Mouse (Mus musculus): ENCODE data around the gene Rpusd2. TPM values are rescaled to one million over a fixed set of nuclear protein-coding genes. Genes with fewer than 3 reads are reported as not detected.
"Not testable (repeated sequence)": the region's sequence is repeated elsewhere in the genome, so short reads cannot be mapped to it uniquely, and the experiment has no call there.

Gene Rpusd2
- total RNA-seq (2021): 1 to 10 TPM; 8.0 to 8.4 TPM

GRCm38 (mm10) chr2:119034656-119035396 lies at the start of gene Rpusd2:
Gene Rpusd2, plus strand, starts transcription at chr2:119034790.
- DNase-seq (ENCODE audit: low spot score in 2 of 2): peak; percentile 90 to 94
- intact Hi-C loops (cut with DNase I): loop anchor here (5.0 kb wide), 2 partner anchors 77 to 252 kb away; partner anchors contain the start of genes Rad51 and Vps18

GRCm38 (mm10) chr2:118995490-118995889 lies 39.1 kb upstream of the Rpusd2 start:
- DNase-seq (ENCODE audit: low spot score in 2 of 2): peak; percentile 22 to 38
- intact Hi-C loops (cut with DNase I): no loop called here

- intact Hi-C loops (cut with DNase I): no loop called here
- peak in 1 of 2 experiments; percentile 9 for DNase-seq (ENCODE audit: low spot score in 2 of 2)
These were observed 38.4 kb upstream of the Rpusd2 start for GRCm38 (mm10) chr2:118995919-118996797.

GRCm38 (mm10) chr2:118996798-118997105 lies 37.8 kb upstream of the Rpusd2 start:
- intact Hi-C loops (cut with DNase I): no loop called here
- DNase-seq (ENCODE audit: low spot score in 2 of 2): no peak

- intact Hi-C loops (cut with DNase I): no loop called here
- no peak for DNase-seq (ENCODE audit: low spot score in 2 of 2)
These were observed 36.3 kb upstream of the Rpusd2 start for GRCm38 (mm10) chr2:118998115-118998866.

- no peak for DNase-seq (ENCODE audit: low spot score in 2 of 2)
These were observed 35.5 kb upstream of the Rpusd2 start for GRCm38 (mm10) chr2:118999025-118999639.

GRCm38 (mm10) chr2:119006886-119007285 lies 27.7 kb upstream of the Rpusd2 start:
- DNase-seq (ENCODE audit: low spot score in 2 of 2): no peak
- intact Hi-C loops (cut with DNase I): no loop called here

More at GRCm38 (mm10) chr2:118999025-118999639, 35.5 kb upstream of the Rpusd2 start:
- intact Hi-C loops (cut with DNase I): no loop called here

GRCm38 (mm10) chr2:119009376-119009775 lies 25.2 kb upstream of the Rpusd2 start:
- no peak for DNase-seq (ENCODE audit: low spot score in 2 of 2)
- intact Hi-C loops (cut with DNase I): no loop called here

- intact Hi-C loops (cut with DNase I): no loop called here
- no peak for DNase-seq (ENCODE audit: low spot score in 2 of 2)
These were observed 19.6 kb upstream of the Rpusd2 start for GRCm38 (mm10) chr2:119014989-119015388.

- intact Hi-C loops (cut with DNase I): no loop called here
- no peak for DNase-seq (ENCODE audit: low spot score in 2 of 2)
These were observed 18.9 kb upstream of the Rpusd2 start for GRCm38 (mm10) chr2:119015604-119016180.

GRCm38 (mm10) chr2:119016312-119016711 lies 18.3 kb upstream of the Rpusd2 start:
- intact Hi-C loops (cut with DNase I); DNase-seq (ENCODE audit: low spot score in 2 of 2): not testable (repeated sequence)

GRCm38 (mm10) chr2:119017647-119018046 lies 16.9 kb upstream of the Rpusd2 start:
- intact Hi-C loops (cut with DNase I): no loop called here
- DNase-seq (ENCODE audit: low spot score in 2 of 2): no peak

- no peak for DNase-seq (ENCODE audit: low spot score in 2 of 2)
- intact Hi-C loops (cut with DNase I): no loop called here
These were observed 16.0 kb upstream of the Rpusd2 start for GRCm38 (mm10) chr2:119018391-119019122.

- intact Hi-C loops (cut with DNase I): no loop called here
- no peak for DNase-seq (ENCODE audit: low spot score in 2 of 2)
These were observed 15.5 kb upstream of the Rpusd2 start for GRCm38 (mm10) chr2:119019131-119019530.

GRCm38 (mm10) chr2:119019538-119019937 lies 15.1 kb upstream of the Rpusd2 start:
- intact Hi-C loops (cut with DNase I): no loop called here
- no peak for DNase-seq (ENCODE audit: low spot score in 2 of 2)

GRCm38 (mm10) chr2:119023154-119023660 lies 11.4 kb upstream of the Rpusd2 start:
- DNase-seq (ENCODE audit: low spot score in 2 of 2): no peak
- intact Hi-C loops (cut with DNase I): no loop called here

GRCm38 (mm10) chr2:119024536-119025238 lies 9.9 kb upstream of the Rpusd2 start:
- DNase-seq (ENCODE audit: low spot score in 2 of 2): no peak

GRCm38 (mm10) chr2:119025239-119025616 lies 9.4 kb upstream of the Rpusd2 start:
- DNase-seq (ENCODE audit: low spot score in 2 of 2): no peak
- intact Hi-C loops (cut with DNase I): no loop called here

More at GRCm38 (mm10) chr2:119024536-119025238, 9.9 kb upstream of the Rpusd2 start:
- intact Hi-C loops (cut with DNase I): no loop called here

Measured in left cerebral cortex, postnatal 36 days (tissue).